Mouse (Mus musculus) ES-E14 (cell line): ENCODE measurements around the gene Apobec1. TPM values are rescaled to one million over a fixed set of nuclear protein-coding genes. Genes with fewer than 3 reads are reported as not detected.
A peak's percentile ranks its signal among the peaks of the same experiment; 100 is the strongest.

Experiments used
- DNase-seq: peaks from one replicate; pipeline ENCODE4 v3.0.0-alpha.2; 2013; ENCODE audit warnings: low read depth, low spot score
- H3K27ac ChIP-seq: 2 replicates; pipeline ENCODE4 v1.5.1; 2012; ENCODE audit warnings: low read depth, mild to moderate bottlenecking, low read length, moderate library complexity, mixed read lengths; ENCODE audit not compliant: poor library complexity, insufficient read depth, severe bottlenecking
- H3K36me3 ChIP-seq: 2 replicates; pipeline ENCODE4 v1.6.1; 2012; ENCODE audit warnings: mild to moderate bottlenecking, low read length, moderate library complexity, mixed read lengths; ENCODE audit not compliant: control insufficient read depth, poor library complexity, insufficient read depth, severe bottlenecking
- H3K4me1 ChIP-seq, 2 experiments: fragments of 150-350 bp in 1 of 2; sonication (generic) in 1 of 2; 2 replicates each; pipeline ENCODE4 v1.6.1; 2012; ENCODE audit warnings: low read length in 2 of 2, mild to moderate bottlenecking in 1 of 2, mixed read lengths in 1 of 2; ENCODE audit not compliant: control insufficient read depth in 2 of 2, insufficient read depth in 2 of 2, poor library complexity in 1 of 2
- H3K4me3 ChIP-seq, 2 experiments: fragments of 150-350 bp in 1 of 2; sonication (generic) in 1 of 2; 2 replicates each; pipeline ENCODE4 v1.5.1; 2012; ENCODE audit warnings: low read length in 2 of 2, low read depth in 1 of 2, mild to moderate bottlenecking in 1 of 2, mixed read lengths in 1 of 2; ENCODE audit not compliant: insufficient read depth in 1 of 2, poor library complexity in 1 of 2, severe bottlenecking in 1 of 2
- H3K9ac ChIP-seq: 2 replicates; pipeline ENCODE4 v1.6.1; 2012; ENCODE audit warnings: low read depth, mild to moderate bottlenecking, low read length, mixed read lengths; ENCODE audit not compliant: poor library complexity, insufficient read depth, severe bottlenecking
- H3K9me3 ChIP-seq: fragments of 150-350 bp; sonication (generic); 2 replicates; pipeline ENCODE4 v1.6.1; 2012; ENCODE audit warnings: low read depth, mild to moderate bottlenecking, low read length; ENCODE audit not compliant: control insufficient read depth, insufficient read depth
- CHD2 ChIP-seq: IDR thresholded peaks from 2 replicates; pipeline ENCODE4 v1.6.1; 2014; ENCODE audit warnings: mild to moderate bottlenecking, low read depth, low read length, inconsistent platforms
- HCFC1 ChIP-seq: IDR thresholded peaks from 2 replicates; pipeline ENCODE4 v1.6.1; 2012; ENCODE audit warnings: low read length, inconsistent platforms, borderline replicate concordance; ENCODE audit not compliant: insufficient read depth
- MAFK ChIP-seq: IDR thresholded peaks from 2 replicates; pipeline ENCODE4 v1.6.1; 2014; ENCODE audit warnings: mild to moderate bottlenecking, low read depth, low read length, inconsistent platforms; ENCODE audit not compliant: insufficient read depth
- ZC3H11A ChIP-seq: IDR thresholded peaks from 2 replicates; pipeline ENCODE4 v1.6.1; 2012; ENCODE audit warnings: low read depth, mild to moderate bottlenecking, inconsistent platforms, low read length, borderline replicate concordance
- ZNF384 ChIP-seq: IDR thresholded peaks from 2 replicates; pipeline ENCODE4 v1.6.1; 2012; ENCODE audit warnings: low read depth, low read length, inconsistent platforms
- in situ Hi-C, 2 experiments: fragments of 600-800 bp; cut with MboI; formaldehyde crosslinking; loops; one replicate each; pipeline ENCODE4 v1.15.1; 2025; ENCODE audit warnings: low sequenced_read_pairs in 2 of 2, inconsistent platforms in 1 of 2; ENCODE audit not compliant: unreplicated experiment in 2 of 2
- total RNA-seq: library from RNA; depleted of rRNA; stranded (reverse); fragments of 300-350 nt; gene quantifications from 2 replicates; pipeline ENCODE4 v1.2.3, GENCODE M21; 2012

The Apobec1 gene
- total RNA-seq, 1 experiment: 5.9 TPM

DNA sequence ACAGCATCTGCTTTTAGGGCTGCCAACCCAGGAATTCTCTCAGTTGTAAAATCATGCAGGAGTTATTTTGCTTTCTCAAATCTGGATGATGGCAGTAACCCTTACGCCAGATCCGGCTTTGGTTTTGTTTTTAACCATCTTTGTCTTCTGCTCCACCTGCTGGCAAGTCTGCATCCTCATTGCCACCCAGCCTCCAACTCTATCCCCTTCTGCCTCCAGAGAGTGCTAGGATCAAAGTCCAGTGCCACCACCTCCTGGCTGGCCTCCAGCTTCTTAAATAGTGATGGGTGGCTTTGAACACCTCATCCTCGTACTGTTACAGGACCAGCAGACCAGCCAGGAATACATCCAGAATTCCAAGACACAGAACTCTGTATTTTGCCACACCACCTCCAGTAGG is 34.4 kb upstream of the Apobec1 start:
- DNase-seq: no peak
- Histone ChIP-seq H3K9ac (no peak overlapping the region), H3K4me1 (peaks cover 0 to 1% of the 10 kb centered on the region in 2 experiments; a peak in 1 of 4 replicates), H3K9me3 (no peaks in the 10 kb centered on the region), H3K36me3 (no peaks in the 10 kb centered on the region), H3K4me3 (no peak overlapping the region), H3K27ac (no peak overlapping the region)
- TF ChIP-seq MAFK (no peak), CHD2 (no peak), ZC3H11A (no peak), ZNF384 (no peak), HCFC1 (no peak)
- in situ Hi-C loops: no loop called here

GRCm38 (mm10) chr6:122635315-122635714 is 33.1 kb upstream of the Apobec1 start:
- no peak for DNase-seq
- TF ChIP-seq MAFK (no peak), CHD2 (no peak), HCFC1 (no peak), ZNF384 (no peak), ZC3H11A (no peak)
- Histone ChIP-seq H3K4me3 (no peak overlapping the region), H3K27ac (no peak overlapping the region), H3K9me3 (no peaks in the 10 kb centered on the region), H3K4me1 (peaks cover 0 to 1% of the 10 kb centered on the region in 2 experiments; a peak in 1 of 4 replicates), H3K9ac (no peak overlapping the region), H3K36me3 (no peaks in the 10 kb centered on the region)
- in situ Hi-C loops: no loop called here

GRCm38 (mm10) chr6:122633411-122633810 is 31.2 kb upstream of the Apobec1 start:
- Histone ChIP-seq H3K9ac (peak overlapping the region; percentile 39; the same call in 1 of the 2 replicates), H3K9me3 (no peaks in the 10 kb centered on the region), H3K4me1 (peaks cover 0 to 5% of the 10 kb centered on the region in 2 experiments; a peak in 1 of 4 replicates), H3K4me3 (peak overlapping the region; percentile 36 to 57; a peak in 3 of 4 replicates), H3K36me3 (no peaks in the 10 kb centered on the region), H3K27ac (no peak overlapping the region)
- in situ Hi-C loops: no loop called here
- TF ChIP-seq CHD2 (no peak), ZC3H11A (peak; percentile 41; the same call in 1 of the 2 replicates), HCFC1 (no peak), ZNF384 (no peak), MAFK (no peak)
- no peak for DNase-seq

GRCm38 (mm10) chr6:122627469-122628108 is 25.3 kb upstream of the Apobec1 start:
- peaks cover 0 to 6% of the 10 kb centered on the region in 2 experiments; a peak in 3 of 4 replicates for H3K4me1 ChIP-seq
- H3K9me3 ChIP-seq: no peaks in the 10 kb centered on the region
- H3K27ac ChIP-seq: no peak overlapping the region
- no peak for DNase-seq
- no peak for TF ChIP-seq MAFK
- peak; percentile 33; the same call in 1 of the 2 replicates for TF ChIP-seq ZNF384
- TF ChIP-seq CHD2: no peak
- in situ Hi-C loops: no loop called here
- no peaks in the 10 kb centered on the region for H3K36me3 ChIP-seq
- H3K4me3 ChIP-seq: peak overlapping the region; percentile 0 to 52; a peak in 3 of 4 replicates
- H3K9ac ChIP-seq: peak overlapping the region; percentile 1; the same call in 1 of the 2 replicates
